Mouse (Mus musculus): ENCODE data around the gene Slc9a8. TPM values are rescaled to one million over a fixed set of nuclear protein-coding genes. Genes with fewer than 3 reads are reported as not detected.

Gene Slc9a8
- total RNA-seq (2021): 10 to 100 TPM; 33.2 to 34.5 TPM
- long read RNA-seq, experiment 1, full-length matches to known transcripts: 7 of 18 reads
- long read RNA-seq, experiment 1, partial matches to known transcripts: 4 of 18 reads
- long read RNA-seq, experiment 1, other reads (novel, unspliced or antisense): 7 of 18 reads
- long read RNA-seq, experiment 2, full-length matches to known transcripts: 11 of 26 reads
- long read RNA-seq, experiment 2, partial matches to known transcripts: 5 of 26 reads
- long read RNA-seq, experiment 2, other reads (novel, unspliced or antisense): 10 of 26 reads

GRCm38 (mm10) chr2:167421330-167422149 is at the start of gene Slc9a8:
Gene Slc9a8, plus strand, starts transcription at chr2:167421712.
- DNase-seq (ENCODE audit: low spot score in 2 of 2): peak; percentile 91
- peak within 1 kb of the TSS; percentile 100 for H3K27ac ChIP-seq
- peak; percentile 57 for TF ChIP-seq CTCF (conservative IDR thresholded peaks at IDR 0.05)
- peak within 1 kb of the TSS; percentile 89 for H3K4me3 ChIP-seq

GRCm38 (mm10) chr2:167373266-167373665 is 48.2 kb upstream of the Slc9a8 start:
- no peak for TF ChIP-seq CTCF (conservative IDR thresholded peaks at IDR 0.05)
- Histone ChIP-seq H3K4me3 (no peak overlapping the region), H3K27ac (no peak overlapping the region)
- DNase-seq (ENCODE audit: low spot score in 2 of 2): peak in 1 of 2 experiments; percentile 42

GRCm38 (mm10) chr2:167374191-167374805 is 47.2 kb upstream of the Slc9a8 start:
- H3K27ac ChIP-seq: no peak overlapping the region
- no peak for TF ChIP-seq CTCF (conservative IDR thresholded peaks at IDR 0.05)
- no peak overlapping the region for H3K4me3 ChIP-seq
- DNase-seq (ENCODE audit: low spot score in 2 of 2): no peak

- Histone ChIP-seq H3K4me3 (no peak overlapping the region), H3K27ac (no peak overlapping the region)
- TF ChIP-seq CTCF (conservative IDR thresholded peaks at IDR 0.05): no peak
- no peak for DNase-seq (ENCODE audit: low spot score in 2 of 2)
These were observed 46.4 kb upstream of the Slc9a8 start for GRCm38 (mm10) chr2:167375135-167375534.

DNA sequence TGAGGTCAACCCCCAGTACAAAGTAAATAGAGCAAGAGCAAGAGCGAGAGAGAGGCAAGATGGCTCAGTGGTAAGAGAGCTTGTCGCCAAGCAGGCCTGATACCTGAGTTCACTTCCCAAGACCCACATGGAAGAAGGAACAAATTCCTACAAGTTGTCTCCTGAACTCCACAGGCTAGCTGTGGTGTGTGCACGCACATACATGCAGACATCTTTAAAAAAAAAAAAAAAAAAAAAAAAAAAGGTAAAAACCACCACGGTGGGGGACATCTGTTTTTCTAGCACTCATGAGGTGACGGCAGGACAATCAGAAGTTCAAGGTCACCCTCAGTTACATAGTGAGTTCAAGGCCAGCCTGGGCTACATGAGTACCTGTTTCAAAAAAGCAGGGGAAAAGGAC is 45.8 kb upstream of the Slc9a8 start:
- no peak for DNase-seq (ENCODE audit: low spot score in 2 of 2)
- H3K4me3 ChIP-seq: no peak overlapping the region
- TF ChIP-seq CTCF (conservative IDR thresholded peaks at IDR 0.05): no peak
- H3K27ac ChIP-seq: no peak overlapping the region

GRCm38 (mm10) chr2:167376160-167376564 is 45.4 kb upstream of the Slc9a8 start:
- no peak for DNase-seq (ENCODE audit: low spot score in 2 of 2)
- TF ChIP-seq CTCF (conservative IDR thresholded peaks at IDR 0.05): no peak
- no peak overlapping the region for H3K27ac ChIP-seq
- H3K4me3 ChIP-seq: no peak overlapping the region

DNA sequence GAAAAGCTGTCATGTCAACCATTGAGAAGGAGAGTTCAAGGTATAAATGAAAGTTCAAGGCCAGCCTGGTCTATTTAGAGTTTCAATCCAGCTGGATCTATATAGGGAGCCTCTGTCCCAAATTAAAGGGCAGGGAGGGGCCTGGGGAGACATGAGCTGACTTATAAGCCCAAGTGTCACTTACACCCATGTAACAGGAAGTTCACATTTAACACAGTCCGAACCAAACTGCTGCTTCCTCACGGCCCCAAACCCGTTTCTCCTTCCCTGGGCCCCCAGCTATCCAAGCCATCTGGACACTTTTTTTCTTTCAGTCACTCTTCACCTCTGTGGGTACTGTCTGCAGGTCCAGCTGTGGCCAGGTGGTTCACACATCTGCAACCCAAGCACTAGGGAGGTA is 43.8 kb upstream of the Slc9a8 start:
- Histone ChIP-seq H3K27ac (no peak overlapping the region), H3K4me3 (no peak overlapping the region)
- no peak for TF ChIP-seq CTCF (conservative IDR thresholded peaks at IDR 0.05)
- DNase-seq (ENCODE audit: low spot score in 2 of 2): no peak

- TF ChIP-seq CTCF (conservative IDR thresholded peaks at IDR 0.05): no peak
These were observed 42.5 kb upstream of the Slc9a8 start for GRCm38 (mm10) chr2:167378972-167379371.

DNA sequence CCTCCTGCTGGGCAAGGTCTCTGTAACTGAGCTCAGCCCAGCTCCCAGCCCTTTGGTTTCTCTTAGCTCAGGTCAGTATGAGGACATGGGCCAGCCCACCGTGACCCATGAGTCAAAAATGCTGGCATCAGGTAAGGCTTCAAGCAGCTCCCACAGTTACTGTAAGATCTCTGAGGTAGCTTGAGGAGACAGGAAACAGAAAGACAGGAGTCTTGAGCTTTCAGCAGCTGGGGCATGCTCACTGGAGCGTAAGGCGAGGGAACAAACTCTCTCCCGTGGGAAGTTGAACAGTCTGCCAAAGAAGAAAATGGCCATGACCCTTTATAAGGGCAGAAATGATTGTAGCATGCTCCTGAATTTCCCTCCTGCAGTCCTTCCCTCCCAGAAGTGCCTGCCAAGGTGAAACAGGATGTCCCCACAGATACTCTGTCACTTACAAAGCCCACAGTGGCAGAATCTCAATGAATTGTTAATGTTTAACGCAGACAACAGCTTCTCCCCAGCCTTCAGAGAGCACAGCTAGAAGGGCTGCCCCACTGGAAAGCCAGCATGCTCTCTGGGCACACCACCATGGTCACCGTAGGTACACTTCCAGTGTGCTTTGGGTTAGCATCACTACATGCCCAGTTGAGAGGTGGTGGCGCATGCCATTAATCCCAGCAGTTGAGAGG is 40.8 kb upstream of the Slc9a8 start:
- H3K27ac ChIP-seq: no peak overlapping the region
- DNase-seq (ENCODE audit: low spot score in 2 of 2): no peak
- TF ChIP-seq CTCF (conservative IDR thresholded peaks at IDR 0.05): no peak
- H3K4me3 ChIP-seq: no peak overlapping the region

More at GRCm38 (mm10) chr2:167378972-167379371, 42.5 kb upstream of the Slc9a8 start:
- DNase-seq (ENCODE audit: low spot score in 2 of 2): no peak
- no peak overlapping the region for H3K27ac ChIP-seq
- H3K4me3 ChIP-seq: no peak overlapping the region

DNA sequence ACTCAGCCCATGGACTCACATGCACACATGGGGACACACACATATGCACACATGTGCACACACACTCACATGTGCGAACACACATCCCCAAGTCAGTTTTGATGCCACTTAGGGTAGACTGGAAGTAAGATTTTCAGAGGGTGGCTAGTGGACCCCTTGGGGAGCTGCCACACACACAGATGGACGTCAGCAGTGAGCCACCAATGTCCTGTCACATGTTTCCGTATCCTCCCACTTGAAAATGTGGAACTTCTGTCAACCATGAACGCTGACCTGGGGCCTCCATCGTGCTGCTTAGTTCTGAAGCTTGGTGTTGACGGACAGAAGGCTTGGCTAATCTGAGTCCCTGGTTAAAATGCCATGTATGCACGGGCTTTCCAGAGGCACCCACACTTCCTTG is 39.9 kb upstream of the Slc9a8 start:
- H3K27ac ChIP-seq: no peak overlapping the region
- no peak overlapping the region for H3K4me3 ChIP-seq
- no peak for TF ChIP-seq CTCF (conservative IDR thresholded peaks at IDR 0.05)
- DNase-seq (ENCODE audit: low spot score in 2 of 2): no peak

DNA sequence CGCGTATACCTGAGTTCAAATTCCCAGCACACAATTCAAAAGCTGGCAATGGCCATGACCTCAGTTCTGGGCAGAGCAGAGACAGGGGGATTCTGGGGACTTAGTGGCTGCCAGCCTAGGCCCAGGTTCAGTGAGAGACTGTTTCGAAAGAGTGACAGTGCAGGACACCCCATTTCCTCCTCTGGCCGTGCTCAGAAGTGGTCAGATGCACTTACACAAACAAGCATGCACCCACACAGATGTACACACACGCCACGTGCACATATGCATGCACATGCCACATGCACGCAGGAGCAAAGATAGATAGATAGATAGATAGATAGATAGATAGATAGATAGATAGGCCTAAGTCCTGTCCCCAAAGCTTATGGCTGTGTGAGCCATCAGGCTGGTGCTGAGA is 39.1 kb upstream of the Slc9a8 start:
- no peak for TF ChIP-seq CTCF (conservative IDR thresholded peaks at IDR 0.05)
- DNase-seq (ENCODE audit: low spot score in 2 of 2): no peak
- Histone ChIP-seq H3K4me3 (no peak overlapping the region), H3K27ac (no peak overlapping the region)

DNA sequence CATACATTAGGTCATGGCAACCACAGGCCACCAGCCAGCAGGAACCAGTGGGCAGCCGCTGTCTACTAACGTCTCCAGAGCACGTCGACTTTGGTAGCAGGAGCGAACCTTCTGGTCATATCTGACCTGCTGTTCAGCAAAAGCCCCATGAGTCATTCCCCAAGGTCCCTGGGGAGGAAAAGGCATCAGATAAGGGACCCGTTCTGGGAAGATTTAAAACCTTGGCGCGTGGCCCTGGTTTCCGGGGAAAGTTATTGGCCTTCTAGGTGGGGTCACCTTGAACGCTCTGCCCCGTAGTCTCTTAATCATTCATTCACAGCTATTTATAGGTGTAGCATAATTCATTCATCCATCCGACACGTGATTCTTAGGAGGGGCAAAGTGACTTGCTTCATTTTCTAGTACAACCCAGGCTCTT is 37.8 kb upstream of the Slc9a8 start:
- no peak for DNase-seq (ENCODE audit: low spot score in 2 of 2)
- H3K4me3 ChIP-seq: no peak overlapping the region
- no peak overlapping the region for H3K27ac ChIP-seq
- no peak for TF ChIP-seq CTCF (conservative IDR thresholded peaks at IDR 0.05)

- H3K27ac ChIP-seq: no peak overlapping the region
- no peak for TF ChIP-seq CTCF (conservative IDR thresholded peaks at IDR 0.05)
- no peak for DNase-seq (ENCODE audit: low spot score in 2 of 2)
- no peak overlapping the region for H3K4me3 ChIP-seq
These were observed 35.1 kb upstream of the Slc9a8 start for GRCm38 (mm10) chr2:167386456-167386855.
